Mouse (Mus musculus) myocyte (in vitro differentiated cells): ENCODE results near the gene Tiam1. TPM values are rescaled to one million over a fixed set of nuclear protein-coding genes. Genes with fewer than 3 reads are reported as not detected.
A peak's percentile ranks its signal among the peaks of the same experiment; 100 is the strongest.

ENCODE experiments used
- H3K27me3 ChIP-seq: one replicate; pipeline ENCODE4 v1.6.1; 2011; ENCODE audit not compliant: control insufficient read depth, insufficient read depth, insufficient read length
- H3K36me3 ChIP-seq: one replicate; pipeline ENCODE4 v1.6.1; 2011; ENCODE audit not compliant: control insufficient read depth, insufficient read depth
- H3K4me2 ChIP-seq: one replicate; pipeline ENCODE4 v1.6.1; 2011; ENCODE audit warnings: low read depth, control low read depth
- H3K4me3 ChIP-seq: one replicate; pipeline ENCODE4 v1.5.1; 2011; ENCODE audit warnings: mild to moderate bottlenecking, control low read depth, moderate library complexity
- H3K79me2 ChIP-seq: one replicate; pipeline ENCODE4 v1.6.1; 2011; ENCODE audit not compliant: control insufficient read depth, insufficient read depth
- H3ac ChIP-seq: one replicate; pipeline ENCODE4 v1.6.1; 2011; ENCODE audit not compliant: control insufficient read depth, insufficient read length
- CEBPB ChIP-seq: IDR thresholded peaks from 2 replicates; pipeline ENCODE4 v1.6.1; 2011; ENCODE audit warnings: mild to moderate bottlenecking, moderate library complexity; ENCODE audit not compliant: poor library complexity, insufficient read depth, severe bottlenecking
- E2F4 ChIP-seq: IDR thresholded peaks from one replicate; pipeline ENCODE4 v1.6.1; 2011; ENCODE audit warnings: mild to moderate bottlenecking, control low read depth, moderate library complexity; ENCODE audit not compliant: insufficient read depth
- MAX ChIP-seq: IDR thresholded peaks from one replicate; pipeline ENCODE4 v1.6.1; 2011; ENCODE audit warnings: low read depth, mild to moderate bottlenecking, control low read depth
- MYOD1 ChIP-seq, 3 experiments: IDR thresholded peaks; one replicate each; pipeline ENCODE4 v1.6.1; 2011; ENCODE audit warnings: control low read depth in 2 of 3, low read depth in 2 of 3, mild to moderate bottlenecking in 2 of 3, moderate library complexity in 1 of 3; ENCODE audit not compliant: insufficient read length in 2 of 3, control insufficient read depth in 1 of 3
- MYOG ChIP-seq, 3 experiments: IDR thresholded peaks; one replicate each; pipeline ENCODE4 v1.6.1; 2011; ENCODE audit warnings: control low read depth in 2 of 3, low read depth in 2 of 3, mild to moderate bottlenecking in 2 of 3; ENCODE audit not compliant: insufficient read length in 2 of 3, control insufficient read depth in 1 of 3, insufficient read depth in 1 of 3
- POLR2A ChIP-seq: IDR thresholded peaks from one replicate; pipeline ENCODE4 v1.6.1; 2011; ENCODE audit warnings: low read depth, mild to moderate bottlenecking, control low read depth, moderate library complexity; ENCODE audit not compliant: insufficient read length
- POLR2AphosphoS2 ChIP-seq: IDR thresholded peaks from one replicate; pipeline ENCODE4 v1.6.1; 2011; ENCODE audit warnings: low read depth, control low read depth; ENCODE audit not compliant: insufficient read length
- REST ChIP-seq: IDR thresholded peaks from one replicate; pipeline ENCODE4 v1.6.1; 2011; ENCODE audit warnings: mild to moderate bottlenecking, control low read depth, moderate library complexity; ENCODE audit not compliant: insufficient read depth, insufficient read length
- SRF ChIP-seq: IDR thresholded peaks from one replicate; pipeline ENCODE4 v1.6.1; 2011; ENCODE audit warnings: low read depth; ENCODE audit not compliant: control insufficient read depth, insufficient read length
- TCF12 ChIP-seq: IDR thresholded peaks from one replicate; pipeline ENCODE4 v1.6.1; 2011; ENCODE audit warnings: mild to moderate bottlenecking, control low read depth; ENCODE audit not compliant: poor library complexity, insufficient read depth, severe bottlenecking
- TCF3 ChIP-seq: IDR thresholded peaks from one replicate; pipeline ENCODE4 v1.6.1; 2011; ENCODE audit warnings: low read depth, control low read depth; ENCODE audit not compliant: insufficient read length
- USF1 ChIP-seq: IDR thresholded peaks from one replicate; pipeline ENCODE4 v1.6.1; 2011; ENCODE audit warnings: low read depth, mild to moderate bottlenecking, control low read depth, moderate library complexity
- polyA plus RNA-seq: library from polyadenylated mRNA; unstranded; fragments of >200 nt; fragmentation: generic; extraction: Trizol; gene quantifications from one replicate; pipeline ENCODE4 v1.2.1, GENCODE M21; 2012; ENCODE audit warnings: missing spikeins

Tiam1 gene
- polyA plus RNA-seq, 1 experiment: 2.2 TPM

GRCm38 (mm10) chr16:90086111-90086510 is 57.5 kb downstream of the Tiam1 start:
- no peak for TF ChIP-seq MAX
- TF ChIP-seq CEBPB: no peak
- TF ChIP-seq E2F4: no peak
- TF ChIP-seq SRF: no peak
- no peak for TF ChIP-seq MYOD1 (IDR thresholded peaks at IDR 0.05; ENCODE audit: control insufficient read depth in 1 of 3, insufficient read length in 2 of 3, low read depth in 2 of 3)
- no peak for TF ChIP-seq MYOG (IDR thresholded peaks at IDR 0.05; ENCODE audit: control insufficient read depth in 1 of 3, insufficient read depth in 1 of 3, insufficient read length in 2 of 3, low read depth in 2 of 3)
- TF ChIP-seq USF1: no peak
- no peak for TF ChIP-seq POLR2A
- H3K36me3 ChIP-seq: no peaks in the 10 kb centered on the region

GRCm38 (mm10) chr16:90085580-90085979 is 58.0 kb downstream of the Tiam1 start:
- Histone ChIP-seq H3K27me3 (no peaks in the 10 kb centered on the region), H3K4me2 (no peak overlapping the region), H3K36me3 (no peaks in the 10 kb centered on the region), H3K4me3 (no peak overlapping the region), H3K79me2 (no peaks in the 10 kb centered on the region), H3ac (no peak overlapping the region)
- TF ChIP-seq MYOG (IDR thresholded peaks at IDR 0.05; ENCODE audit: control insufficient read depth in 1 of 3, insufficient read depth in 1 of 3, insufficient read length in 2 of 3, low read depth in 2 of 3): no peak
- no peak for TF ChIP-seq MYOD1 (IDR thresholded peaks at IDR 0.05; ENCODE audit: control insufficient read depth in 1 of 3, insufficient read length in 2 of 3, low read depth in 2 of 3)
- TF ChIP-seq USF1: no peak
- no peak for TF ChIP-seq REST
- no peak for TF ChIP-seq CEBPB
- no peak for TF ChIP-seq MAX
- no peak for TF ChIP-seq E2F4
- no peak for TF ChIP-seq TCF3
- TF ChIP-seq POLR2A: no peak

More at GRCm38 (mm10) chr16:90086111-90086510, 57.5 kb downstream of the Tiam1 start:
- H3K27me3 ChIP-seq: no peaks in the 10 kb centered on the region
- H3K79me2 ChIP-seq: no peaks in the 10 kb centered on the region
- H3K4me3 ChIP-seq: no peak overlapping the region
- no peak overlapping the region for H3K4me2 ChIP-seq
- H3ac ChIP-seq: no peak overlapping the region

- Histone ChIP-seq H3K4me3 (no peak overlapping the region), H3ac (no peak overlapping the region), H3K79me2 (no peaks in the 10 kb centered on the region), H3K36me3 (no peaks in the 10 kb centered on the region), H3K27me3 (no peaks in the 10 kb centered on the region), H3K4me2 (no peak overlapping the region)
- TF ChIP-seq MYOD1 (IDR thresholded peaks at IDR 0.05; ENCODE audit: control insufficient read depth in 1 of 3, insufficient read length in 2 of 3, low read depth in 2 of 3) (no peak), E2F4 (no peak), POLR2AphosphoS2 (no peak), MYOG (IDR thresholded peaks at IDR 0.05; ENCODE audit: control insufficient read depth in 1 of 3, insufficient read depth in 1 of 3, insufficient read length in 2 of 3, low read depth in 2 of 3) (no peak), MAX (no peak), REST (no peak), CEBPB (no peak), SRF (no peak), POLR2A (no peak), TCF3 (no peak), USF1 (no peak), TCF12 (no peak)
Measured at GRCm38 (mm10) chr16:90081125-90081524, 62.4 kb downstream of the Tiam1 start.

GRCm38 (mm10) chr16:90078806-90079381 is 64.7 kb downstream of the Tiam1 start:
- Histone ChIP-seq H3K4me2 (peak overlapping the region; percentile 59), H3K27me3 (no peaks in the 10 kb centered on the region), H3K36me3 (no peaks in the 10 kb centered on the region), H3K4me3 (no peak overlapping the region), H3ac (no peak overlapping the region), H3K79me2 (no peaks in the 10 kb centered on the region)
- TF ChIP-seq TCF12 (peak; percentile 32), MAX (no peak), MYOG (IDR thresholded peaks at IDR 0.05; ENCODE audit: control insufficient read depth in 1 of 3, insufficient read depth in 1 of 3, insufficient read length in 2 of 3, low read depth in 2 of 3) (peak in 2 of 3 experiments; percentile 14 to 77), TCF3 (no peak), USF1 (no peak), MYOD1 (IDR thresholded peaks at IDR 0.05; ENCODE audit: control insufficient read depth in 1 of 3, insufficient read length in 2 of 3, low read depth in 2 of 3) (peak; percentile 67 to 90 (median 85)), POLR2A (no peak)

DNA sequence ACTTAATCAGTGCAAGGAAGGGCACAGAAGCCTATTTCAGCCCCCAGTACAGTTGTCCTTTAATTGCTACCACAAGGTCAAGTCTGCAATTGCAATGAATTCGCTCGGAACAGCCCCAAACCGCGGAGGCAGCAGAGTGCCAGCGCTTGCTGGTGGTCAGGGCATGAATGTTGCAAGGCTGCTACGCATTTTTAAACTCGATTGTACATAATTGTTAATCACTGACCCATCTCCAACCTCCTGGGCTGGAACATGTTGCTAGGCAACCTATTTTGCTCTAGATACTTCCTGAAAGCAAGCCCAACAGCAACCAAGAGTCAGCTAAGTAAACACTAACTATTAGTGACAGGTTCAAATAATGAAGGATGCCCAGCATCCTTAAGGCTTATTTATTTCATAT is 70.1 kb downstream of the Tiam1 start:
- H3K4me2 ChIP-seq: peak overlapping the region; percentile 75
- no peaks in the 10 kb centered on the region for H3K36me3 ChIP-seq
- TF ChIP-seq POLR2AphosphoS2 (no peak), TCF12 (no peak), POLR2A (no peak), MAX (no peak), CEBPB (no peak), E2F4 (no peak), TCF3 (no peak), MYOG (IDR thresholded peaks at IDR 0.05; ENCODE audit: control insufficient read depth in 1 of 3, insufficient read depth in 1 of 3, insufficient read length in 2 of 3, low read depth in 2 of 3) (no peak), MYOD1 (IDR thresholded peaks at IDR 0.05; ENCODE audit: control insufficient read depth in 1 of 3, insufficient read length in 2 of 3, low read depth in 2 of 3) (no peak), SRF (no peak), REST (no peak), USF1 (no peak)
- no peaks in the 10 kb centered on the region for H3K79me2 ChIP-seq
- H3K4me3 ChIP-seq: no peak overlapping the region
- H3ac ChIP-seq: no peak overlapping the region
- H3K27me3 ChIP-seq: no peaks in the 10 kb centered on the region
